Comparison of ENCODE assay signal across 7 mouse cellular contexts in genomic region chr17:28621381-28622299, GRCm38 (mm10). TPM values are rescaled to one million over a fixed set of nuclear protein-coding genes. Genes with fewer than 3 reads are reported as not detected.
DNase-seq lines count a peak whose midpoint lies in the region; ATAC-seq lines count a peak whose summit lies in the region.

No protein-coding gene starts in this region.

- intact Hi-C loops in gastrocnemius, postnatal 14 days (cut with DNase I; ENCODE audit: low total_unique reads) = no loop called here
- intact Hi-C loops in left cerebral cortex, postnatal 36 days (cut with DNase I) = loop anchor here (5.0 kb wide), 1 partner anchor 71 kb away; the partner anchor contains the start of genes Mapk14 and Slc26a8

- ATAC-seq in common myeloid progenitor, adult 5-6 weeks (replicated peaks; ENCODE audit: low read depth, poor library complexity, severe bottlenecking) = peak; percentile 37
- peak; percentile 51 for ATAC-seq in inflammation-experienced regulatory T-cells, adult 6 months

- peak; percentile 53 for DNase-seq in T-cell, adult 2 months (ENCODE audit: low spot score)
- DNase-seq in gastrocnemius, postnatal 14 days = peak; percentile 42
- peak; percentile 51 to 69 for DNase-seq in left cerebral cortex, postnatal 36 days (ENCODE audit: low spot score in 2 of 2)
- peak; percentile 72 for DNase-seq in mesoderm, embryonic 11.5 days (ENCODE audit: low read depth, low spot score)
- peak; percentile 71 for DNase-seq in right cerebral cortex, postnatal 4 days

RNA-seq across cellular contexts. Expression of gene Srpk1, which starts 0.9 kb away (rescaled TPM):
- 126 and 167 TPM in 2 replicates for total RNA-seq in common myeloid progenitor, adult 5-6 weeks (2017)
- total RNA-seq in gastrocnemius, postnatal 14 days (2021) = 10 to 100 TPM; 24.4 to 27.8 TPM
- 100 to 1,000 TPM; 164 to 225 (median 209) TPM for polyA plus RNA-seq in inflammation-experienced regulatory T-cells, adult 6 months (2017; shearing (Covaris generic))
- 100 to 1,000 TPM in 1 of 2 experiments, 10 to 100 TPM in 1; 90.2 to 106 TPM for total RNA-seq in left cerebral cortex, postnatal 36 days (2021)

RNA-seq across cellular contexts. Expression of gene Lhfpl5, which starts 46.2 kb away (rescaled TPM):
- not detected in 2 replicates for total RNA-seq in common myeloid progenitor, adult 5-6 weeks (2017)
- not detected for total RNA-seq in gastrocnemius, postnatal 14 days (2021)
- polyA plus RNA-seq in inflammation-experienced regulatory T-cells, adult 6 months (2017; shearing (Covaris generic)) = 1 to 10 TPM; 1.0 to 2.0 (median 1.9) TPM
- 1 to 10 TPM; 3.1 to 3.2 TPM for total RNA-seq in left cerebral cortex, postnatal 36 days (2021)

Comparison
In these comparisons a context has a peak if more than half of its experiments do, and no peak if none do; other contexts are left out.
1. Peak in every context shown above with its lines: DNase-seq and ATAC-seq.